Mouse (Mus musculus) liver, postnatal 0 days (tissue): ENCODE data around the gene Gm12166. TPM values are rescaled to one million over a fixed set of nuclear protein-coding genes. Genes with fewer than 3 reads are reported as not detected.

ENCODE experiments used
- ATAC-seq: fragments of 200-750 bp; cut with Nextera tagmentation; 2 replicates; pipeline ENCODE4 v1.8.0; 2017; ENCODE audit warnings: mild to moderate bottlenecking, moderate library complexity
- DNase-seq: peaks from one replicate; pipeline ENCODE4 v3.0.0-alpha.2; 2016
- H3K27ac ChIP-seq: fragments of 300-500 bp; sonication (generic); 2 replicates; pipeline ENCODE4 v1.5.1; 2014; ENCODE audit warnings: antibody characterized with exemption, moderate library complexity, mild to moderate bottlenecking, low read depth
- H3K27me3 ChIP-seq: fragments of 300-500 bp; sonication (generic); 2 replicates; pipeline ENCODE4 v1.6.1; 2014; ENCODE audit warnings: low read length, control low read depth, mixed read lengths; ENCODE audit not compliant: insufficient read depth
- H3K36me3 ChIP-seq: fragments of 300-500 bp; sonication (generic); replicated peaks from 2 replicates; pipeline ENCODE4 v1.6.1; 2014; ENCODE audit warnings: mild to moderate bottlenecking, control low read depth, low read length, moderate library complexity, mixed read lengths; ENCODE audit not compliant: insufficient read depth
- H3K4me1 ChIP-seq: fragments of 300-500 bp; sonication (generic); 2 replicates; pipeline ENCODE4 v1.6.1; 2014; ENCODE audit warnings: antibody characterized with exemption, mild to moderate bottlenecking, control low read depth; ENCODE audit not compliant: insufficient read depth
- H3K4me2 ChIP-seq: fragments of 300-500 bp; sonication (generic); 2 replicates; pipeline ENCODE4 v1.6.1; 2014; ENCODE audit warnings: low read depth, mild to moderate bottlenecking, low read length, moderate library complexity, mixed read lengths
- H3K4me3 ChIP-seq: fragments of 300-500 bp; sonication (generic); 2 replicates; pipeline ENCODE4 v1.5.1; 2014; ENCODE audit warnings: low read depth, low read length
- H3K9ac ChIP-seq: fragments of 300-500 bp; sonication (generic); replicated peaks from 2 replicates; pipeline ENCODE4 v1.6.1; 2014; ENCODE audit warnings: mild to moderate bottlenecking, moderate library complexity
- H3K9me3 ChIP-seq: fragments of 300-500 bp; sonication (generic); 2 replicates; pipeline ENCODE4 v1.6.1; 2016; ENCODE audit warnings: mild to moderate bottlenecking, control low read depth, low read length, mixed read lengths
- CTCF ChIP-seq: sonication (generic); IDR thresholded peaks from 2 replicates; pipeline ENCODE4 v1.5.1; 2016; ENCODE audit warnings: antibody characterized with exemption, low read depth
- EP300 ChIP-seq: IDR thresholded peaks from 2 replicates; pipeline ENCODE4 v1.6.1; 2016; ENCODE audit warnings: antibody characterized with exemption, low read depth, mild to moderate bottlenecking
- WGBS: fragments of 180-500 bp; shearing (Covaris S2); extraction: QIAGEN DNeasy Blood & Tissue Kit; methylation state at CpG from one replicate; pipeline ENCODE4 v1.1.7; 2014; ENCODE audit not compliant: insufficient replicate concordance; 5-methylcytosine and 5-hydroxymethylcytosine counted together
- polyA plus RNA-seq: library from polyadenylated mRNA; unstranded; fragments of >200 nt; fragmentation: Nextera tagmentation; extraction: Ambion mirVana; gene quantifications from 2 replicates; pipeline ENCODE4 v1.2.1, GENCODE M21; 2015

The Gm12166 gene
- polyA plus RNA-seq, 1 experiment from 2014 or later: 3.6 TPM

- H3K4me3 ChIP-seq: no peak overlapping the region
- no peak overlapping the region for H3K27ac ChIP-seq
- no peaks in the 10 kb centered on the region for H3K36me3 ChIP-seq
- TF ChIP-seq EP300 (no peak), CTCF (no peak)
- no peak overlapping the region for H3K9ac ChIP-seq
- peaks cover 3% of the 10 kb centered on the region; the same call in 1 of the 2 replicates for H3K9me3 ChIP-seq
- no peak for DNase-seq
- ATAC-seq: no peak
- WGBS: 84% methylated on average over 3 of the region's 3 CpGs
- no peak overlapping the region for H3K4me2 ChIP-seq
- no peaks in the 10 kb centered on the region for H3K4me1 ChIP-seq
- no peaks in the 10 kb centered on the region for H3K27me3 ChIP-seq
These were observed 4.9 kb downstream of the Gm12166 start for GRCm38 (mm10) chr11:46047264-46047663.

GRCm38 (mm10) chr11:46044781-46045180, 7.3 kb downstream of the Gm12166 start:
- no peaks in the 10 kb centered on the region for H3K4me1 ChIP-seq
- no peaks in the 10 kb centered on the region for H3K36me3 ChIP-seq
- H3K27ac ChIP-seq: no peak overlapping the region
- no peak overlapping the region for H3K9ac ChIP-seq
- DNase-seq (no peak), ATAC-seq (no peak)
- H3K4me3 ChIP-seq: no peak overlapping the region
- no peak for TF ChIP-seq CTCF
- no peak for TF ChIP-seq EP300
- 85% methylated on average over 5 of the region's 5 CpGs for WGBS
- H3K4me2 ChIP-seq: no peak overlapping the region
- peaks cover 3% of the 10 kb centered on the region; the same call in 1 of the 2 replicates for H3K9me3 ChIP-seq
- H3K27me3 ChIP-seq: no peaks in the 10 kb centered on the region

- 72% methylated on average over 12 of the region's 12 CpGs for WGBS
- no peak for TF ChIP-seq EP300
- no peak for TF ChIP-seq CTCF
These were observed 10.4 kb downstream of the Gm12166 start for GRCm38 (mm10) chr11:46041607-46042267.

GRCm38 (mm10) chr11:46040841-46041556, 11.1 kb downstream of the Gm12166 start:
- ATAC-seq: no peak
- H3K4me2 ChIP-seq: no peak overlapping the region
- TF ChIP-seq CTCF (no peak), EP300 (no peak)
- no peaks in the 10 kb centered on the region for H3K27me3 ChIP-seq
- WGBS: 72% methylated on average over 9 of the region's 9 CpGs
- peaks cover 3% of the 10 kb centered on the region; the same call in 1 of the 2 replicates for H3K9me3 ChIP-seq
- no peak overlapping the region for H3K27ac ChIP-seq
- H3K4me3 ChIP-seq: no peak overlapping the region
- no peaks in the 10 kb centered on the region; the same call in 1 of the 2 replicates for H3K4me1 ChIP-seq
- H3K9ac ChIP-seq: no peak overlapping the region
- no peaks in the 10 kb centered on the region for H3K36me3 ChIP-seq
- no peak for DNase-seq

More at GRCm38 (mm10) chr11:46041607-46042267, 10.4 kb downstream of the Gm12166 start:
- peaks cover 3% of the 10 kb centered on the region; the same call in 1 of the 2 replicates for H3K9me3 ChIP-seq
- no peaks in the 10 kb centered on the region for H3K27me3 ChIP-seq
- H3K4me3 ChIP-seq: no peak overlapping the region
- H3K36me3 ChIP-seq: no peaks in the 10 kb centered on the region
- no peaks in the 10 kb centered on the region; the same call in 1 of the 2 replicates for H3K4me1 ChIP-seq
- no peak overlapping the region for H3K27ac ChIP-seq
- H3K4me2 ChIP-seq: no peak overlapping the region
- DNase-seq (no peak), ATAC-seq (no peak)
- H3K9ac ChIP-seq: no peak overlapping the region

- no peak overlapping the region for H3K9ac ChIP-seq
- 50% methylated on average over 11 of the region's 11 CpGs for WGBS
- H3K27ac ChIP-seq: 0 out of 2 replicates have a peak overlapping the region, but pooled peaks have one; percentile 3
- TF ChIP-seq EP300 (no peak), CTCF (no peak)
- H3K4me3 ChIP-seq: no peak overlapping the region
- DNase-seq (peak; percentile 42), ATAC-seq (peak; percentile 27; the same call in 1 of the 2 replicates)
- H3K27me3 ChIP-seq: no peaks in the 10 kb centered on the region
- H3K4me1 ChIP-seq: no peaks in the 10 kb centered on the region; the same call in 1 of the 2 replicates
- no peaks in the 10 kb centered on the region for H3K9me3 ChIP-seq
- no peaks in the 10 kb centered on the region for H3K36me3 ChIP-seq
- H3K4me2 ChIP-seq: no peak overlapping the region
These were observed 12.8 kb downstream of the Gm12166 start for GRCm38 (mm10) chr11:46039335-46039734.

- Histone ChIP-seq H3K27ac (0 out of 2 replicates have a peak overlapping the region, but pooled peaks have one; percentile 3), H3K9me3 (no peaks in the 10 kb centered on the region), H3K9ac (no peak overlapping the region), H3K36me3 (no peaks in the 10 kb centered on the region), H3K4me1 (no peaks in the 10 kb centered on the region; the same call in 1 of the 2 replicates), H3K4me3 (no peak overlapping the region), H3K4me2 (no peak overlapping the region), H3K27me3 (no peaks in the 10 kb centered on the region)
- DNase-seq (no peak), ATAC-seq (no peak)
- TF ChIP-seq EP300 (no peak), CTCF (no peak)
- 68% methylated on average over 15 of the region's 15 CpGs for WGBS
These were observed 13.2 kb downstream of the Gm12166 start for GRCm38 (mm10) chr11:46038901-46039300.
